Mouse (Mus musculus) forebrain, embryonic 14.5 days (tissue): ENCODE measurements at regions not wholly inside any gene's neighbourhood (a gene's known extent, or its start where the extent isn't known, plus 50 kb on each side); places are given as distances from the start of the nearest gene placed in this dataset.

Experiments
- ATAC-seq: fragments of 200-750 bp; cut with Nextera tagmentation; 2 replicates; pipeline ENCODE4 v1.8.0; 2017; ENCODE audit warnings: mild to moderate bottlenecking, moderate library complexity
- DNase-seq: peaks from one replicate; pipeline ENCODE4 v3.0.0-alpha.2; 2015; ENCODE audit warnings: low spot score
- H3K27ac ChIP-seq: fragments of 300-500 bp; sonication (generic); 2 replicates; pipeline ENCODE4 v1.5.1; 2014; ENCODE audit warnings: low read depth, mild to moderate bottlenecking, control low read depth, low read length, moderate library complexity
- H3K27me3 ChIP-seq: fragments of 300-500 bp; sonication (generic); replicated peaks from 2 replicates; pipeline ENCODE4 v1.6.1; 2014; ENCODE audit warnings: low read length, control low read depth, mixed read lengths; ENCODE audit not compliant: control insufficient read depth, insufficient read depth
- H3K36me3 ChIP-seq: fragments of 300-500 bp; sonication (generic); 2 replicates; pipeline ENCODE4 v1.6.1; 2014; ENCODE audit warnings: low read length, control low read depth; ENCODE audit not compliant: control insufficient read depth, insufficient read depth
- H3K4me1 ChIP-seq: fragments of 300-500 bp; sonication (generic); 2 replicates; pipeline ENCODE4 v1.6.1; 2014; ENCODE audit warnings: antibody characterized with exemption, low read length, control low read depth; ENCODE audit not compliant: control insufficient read depth, insufficient read depth
- H3K4me2 ChIP-seq: fragments of 300-500 bp; sonication (generic); 2 replicates; pipeline ENCODE4 v1.6.1; 2014; ENCODE audit warnings: mild to moderate bottlenecking, control low read depth, low read length
- H3K4me3 ChIP-seq: fragments of 300-500 bp; sonication (generic); 2 replicates; pipeline ENCODE4 v1.5.1; 2014; ENCODE audit warnings: low read depth, low read length, control low read depth
- H3K9ac ChIP-seq: fragments of 300-500 bp; sonication (generic); 2 replicates; pipeline ENCODE4 v1.6.1; 2014; ENCODE audit warnings: mild to moderate bottlenecking, low read length, control low read depth, moderate library complexity
- H3K9me3 ChIP-seq: fragments of 300-500 bp; sonication (generic); replicated peaks from 2 replicates; pipeline ENCODE4 v1.6.1; 2016; ENCODE audit warnings: low read length, control low read depth, mixed read lengths; ENCODE audit not compliant: control insufficient read depth
- WGBS: fragments of 180-500 bp; shearing (Covaris S2); extraction: QIAGEN DNeasy Blood & Tissue Kit; methylation state at CpG from one replicate; pipeline ENCODE4 v1.1.7; 2014; 5-methylcytosine and 5-hydroxymethylcytosine counted together

- 1% methylated on average over 5 of the region's 5 CpGs for WGBS
- Histone ChIP-seq H3K4me3 (no peak overlapping the region), H3K9ac (peak overlapping the region; percentile 18; the same call in 1 of the 2 replicates), H3K4me1 (peaks cover 13% of the 10 kb centered on the region), H3K36me3 (no peaks in the 10 kb centered on the region), H3K27me3 (no peaks in the 10 kb centered on the region), H3K9me3 (no peaks in the 10 kb centered on the region), H3K4me2 (peak overlapping the region; percentile 4; the same call in 1 of the 2 replicates), H3K27ac (peak overlapping the region; percentile 31; the same call in 1 of the 2 replicates)
- DNase-seq (peak; percentile 76), ATAC-seq (peak; percentile 75)
Measured at GRCm38 (mm10) chr2:50810336-50811066, 338.4 kb downstream of the Rnd3 start.

- H3K9ac ChIP-seq = no peak overlapping the region
- no peaks in the 10 kb centered on the region for H3K9me3 ChIP-seq
- H3K4me1 ChIP-seq = peaks cover 13% of the 10 kb centered on the region
- H3K4me3 ChIP-seq = no peak overlapping the region
- H3K36me3 ChIP-seq = no peaks in the 10 kb centered on the region
- DNase-seq (no peak), ATAC-seq (peak; percentile 66; the same call in 1 of the 2 replicates)
- H3K4me2 ChIP-seq = no peak overlapping the region
- H3K27ac ChIP-seq = no peak overlapping the region
- 7% methylated on average over 3 of the region's 3 CpGs for WGBS
- H3K27me3 ChIP-seq = no peaks in the 10 kb centered on the region
Measured at GRCm38 (mm10) chr2:50809823-50810222, 339.1 kb downstream of the Rnd3 start.

GRCm38 (mm10) chr2:50807162-50807960, 341.6 kb downstream of the Rnd3 start:
- Histone ChIP-seq H3K4me2 (no peak overlapping the region), H3K4me1 (peaks cover 13% of the 10 kb centered on the region), H3K9me3 (no peaks in the 10 kb centered on the region), H3K27me3 (no peaks in the 10 kb centered on the region), H3K36me3 (no peaks in the 10 kb centered on the region), H3K4me3 (no peak overlapping the region), H3K9ac (no peak overlapping the region), H3K27ac (no peak overlapping the region)
- DNase-seq (no peak), ATAC-seq (no peak)
- WGBS = 93% methylated on average over 6 of the region's 6 CpGs

- no peaks in the 10 kb centered on the region for H3K9me3 ChIP-seq
- H3K36me3 ChIP-seq = no peaks in the 10 kb centered on the region
- WGBS = 90% methylated on average over 3 of the region's 3 CpGs
- H3K27me3 ChIP-seq = no peaks in the 10 kb centered on the region
- DNase-seq (no peak), ATAC-seq (no peak)
- H3K27ac ChIP-seq = no peak overlapping the region
- no peak overlapping the region for H3K9ac ChIP-seq
- no peak overlapping the region for H3K4me2 ChIP-seq
- peaks cover 3% of the 10 kb centered on the region for H3K4me1 ChIP-seq
- no peak overlapping the region for H3K4me3 ChIP-seq
Measured at GRCm38 (mm10) chr2:50805645-50806044, 343.3 kb downstream of the Rnd3 start.

GRCm38 (mm10) chr2:50796087-50796486, 352.8 kb downstream of the Rnd3 start:
- WGBS = 85% methylated on average over 3 of the region's 3 CpGs
- H3K4me1 ChIP-seq = 0 out of 2 replicates have a peak, but pooled peaks cover 2% of the 10 kb centered on the region
- H3K4me3 ChIP-seq = no peak overlapping the region
- DNase-seq (no peak), ATAC-seq (no peak)
- H3K9me3 ChIP-seq = 0 out of 2 replicates have a peak, but pooled peaks cover 2% of the 10 kb centered on the region
- H3K9ac ChIP-seq = no peak overlapping the region
- H3K4me2 ChIP-seq = no peak overlapping the region
- no peaks in the 10 kb centered on the region for H3K27me3 ChIP-seq
- no peak overlapping the region for H3K27ac ChIP-seq
- H3K36me3 ChIP-seq = no peaks in the 10 kb centered on the region

- 66% methylated on average over 2 of the region's 2 CpGs for WGBS
- Histone ChIP-seq H3K4me3 (no peak overlapping the region), H3K4me1 (0 out of 2 replicates have a peak, but pooled peaks cover 2% of the 10 kb centered on the region), H3K9ac (no peak overlapping the region), H3K9me3 (0 out of 2 replicates have a peak, but pooled peaks cover 2% of the 10 kb centered on the region), H3K36me3 (no peaks in the 10 kb centered on the region), H3K27ac (no peak overlapping the region), H3K27me3 (no peaks in the 10 kb centered on the region), H3K4me2 (no peak overlapping the region)
- ATAC-seq (no peak), DNase-seq (no peak)
Measured at GRCm38 (mm10) chr2:50793616-50794015, 355.3 kb downstream of the Rnd3 start.

- Histone ChIP-seq H3K9ac (no peak overlapping the region), H3K27ac (no peak overlapping the region), H3K36me3 (no peaks in the 10 kb centered on the region), H3K4me1 (0 out of 2 replicates have a peak, but pooled peaks cover 2% of the 10 kb centered on the region), H3K27me3 (no peaks in the 10 kb centered on the region), H3K4me3 (no peak overlapping the region), H3K4me2 (no peak overlapping the region), H3K9me3 (0 out of 2 replicates have a peak, but pooled peaks cover 2% of the 10 kb centered on the region)
- 7% methylated on average over 1 of the region's 1 CpGs for WGBS
- ATAC-seq (no peak), DNase-seq (peak; percentile 30)
Measured at GRCm38 (mm10) chr2:50793067-50793466, 355.8 kb downstream of the Rnd3 start.

- H3K27ac ChIP-seq = no peak overlapping the region
- no peak overlapping the region for H3K4me2 ChIP-seq
- H3K27me3 ChIP-seq = no peaks in the 10 kb centered on the region
- no peak overlapping the region for H3K9ac ChIP-seq
- 90% methylated on average over 4 of the region's 4 CpGs for WGBS
- H3K9me3 ChIP-seq = 0 out of 2 replicates have a peak, but pooled peaks cover 2% of the 10 kb centered on the region
- ATAC-seq (no peak), DNase-seq (no peak)
- H3K4me1 ChIP-seq = 0 out of 2 replicates have a peak, but pooled peaks cover 2% of the 10 kb centered on the region
- H3K4me3 ChIP-seq = no peak overlapping the region
- no peaks in the 10 kb centered on the region for H3K36me3 ChIP-seq
Measured at GRCm38 (mm10) chr2:50789051-50789651, 359.8 kb downstream of the Rnd3 start.
